In genomic region chr11:34112781-34113380, GRCm38 (mm10) we compare ENCODE assay signal across 8 mouse cellular contexts. TPM values are rescaled to one million over a fixed set of nuclear protein-coding genes. Genes with fewer than 3 reads are reported as not detected.
DNase-seq lines count a peak whose midpoint lies in the region; ATAC-seq and TF ChIP-seq lines count a peak whose summit lies in the region.

No protein-coding gene starts in this region.

- no peak overlapping the region for H3K4me3 ChIP-seq in stomach, embryonic 16.5 days (replicated peaks; ENCODE audit: low read length)
- no peak overlapping the region for H3K4me3 ChIP-seq in stomach, postnatal 0 days (ENCODE audit: low read depth, low read length)
- H3K4me3 ChIP-seq in forebrain, embryonic 14.5 days (ENCODE audit: low read depth, low read length): no peak overlapping the region

- ATAC-seq in stomach, embryonic 16.5 days (ENCODE audit: insufficient read depth, low FRiP score): peak; percentile 37; the same call in 1 of the 2 replicates
- ATAC-seq in stomach, postnatal 0 days (ENCODE audit: low FRiP score, low TSS enrichment): no peak
- ATAC-seq in forebrain, embryonic 14.5 days: peak; percentile 96
- ATAC-seq in erythroid progenitor cell, adult 5-6 weeks (replicated peaks; ENCODE audit: low FRiP score, poor library complexity, severe bottlenecking): no peak

- H3K27ac ChIP-seq in stomach, embryonic 16.5 days (ENCODE audit: low read length): no peak overlapping the region
- H3K27ac ChIP-seq in stomach, postnatal 0 days (replicated peaks): no peak overlapping the region
- no peak overlapping the region for H3K27ac ChIP-seq in forebrain, embryonic 14.5 days (ENCODE audit: low read depth, low read length)

- no peak overlapping the region for H3K9ac ChIP-seq in stomach, embryonic 16.5 days (ENCODE audit: low read length)
- H3K9ac ChIP-seq in stomach, postnatal 0 days (ENCODE audit: low read length): no peak overlapping the region
- no peak overlapping the region for H3K9ac ChIP-seq in forebrain, embryonic 14.5 days (ENCODE audit: low read length)

- no peak for TF ChIP-seq EP300 in stomach, postnatal 0 days (optimal IDR thresholded peaks at IDR 0.05)

- H3K4me2 ChIP-seq in stomach, embryonic 16.5 days (ENCODE audit: low read depth, low read length): no peak overlapping the region
- no peak overlapping the region for H3K4me2 ChIP-seq in stomach, postnatal 0 days (replicated peaks; ENCODE audit: low read depth)
- H3K4me2 ChIP-seq in forebrain, embryonic 14.5 days (ENCODE audit: low read length): no peak overlapping the region

- no peak for DNase-seq in stomach, postnatal 0 days (ENCODE audit: low spot score)
- peak; percentile 92 for DNase-seq in forebrain, embryonic 14.5 days (ENCODE audit: low spot score)
- DNase-seq in left cerebral cortex, adult 9 months (ENCODE audit: low spot score in 2 of 2): peak; percentile 49 to 53
- peak; percentile 23 for DNase-seq in telencephalon, adult 2 months (ENCODE audit: low read depth, low spot score)
- no peak for DNase-seq in thymus, postnatal 0 days (ENCODE audit: low spot score)
- DNase-seq in urinary bladder, adult 2 months (ENCODE audit: low spot score): no peak

- no peaks in the 10 kb centered on the region for H3K27me3 ChIP-seq in stomach, embryonic 16.5 days (ENCODE audit: control insufficient read depth, insufficient read depth, low read length)
- no peaks in the 10 kb centered on the region for H3K27me3 ChIP-seq in stomach, postnatal 0 days (ENCODE audit: control insufficient read depth, insufficient read depth, low read length)
- no peaks in the 10 kb centered on the region for H3K27me3 ChIP-seq in forebrain, embryonic 14.5 days (replicated peaks; ENCODE audit: control insufficient read depth, insufficient read depth, low read length)

- no peaks in the 10 kb centered on the region for H3K36me3 ChIP-seq in stomach, embryonic 16.5 days (ENCODE audit: control insufficient read depth, insufficient read depth, low read length)
- H3K36me3 ChIP-seq in stomach, postnatal 0 days (ENCODE audit: control insufficient read depth, insufficient read depth, low read length): no peaks in the 10 kb centered on the region
- no peaks in the 10 kb centered on the region for H3K36me3 ChIP-seq in forebrain, embryonic 14.5 days (ENCODE audit: control insufficient read depth, insufficient read depth, low read length)

- TF ChIP-seq CTCF in stomach, postnatal 0 days (IDR thresholded peaks at IDR 0.05; ENCODE audit: low read depth): no peak

- no peaks in the 10 kb centered on the region for H3K4me1 ChIP-seq in stomach, embryonic 16.5 days (ENCODE audit: control insufficient read depth, insufficient read depth, low read length)
- H3K4me1 ChIP-seq in stomach, postnatal 0 days (replicated peaks; ENCODE audit: control insufficient read depth, insufficient read depth): no peaks in the 10 kb centered on the region
- H3K4me1 ChIP-seq in forebrain, embryonic 14.5 days (ENCODE audit: control insufficient read depth, insufficient read depth, low read length): peaks cover 6% of the 10 kb centered on the region; the same call in 1 of the 2 replicates

- H3K9me3 ChIP-seq in stomach, embryonic 16.5 days (replicated peaks; ENCODE audit: control insufficient read depth, low read length): no peaks in the 10 kb centered on the region
- H3K9me3 ChIP-seq in stomach, postnatal 0 days (ENCODE audit: control insufficient read depth, low read length): no peaks in the 10 kb centered on the region
- H3K9me3 ChIP-seq in forebrain, embryonic 14.5 days (replicated peaks; ENCODE audit: control insufficient read depth, low read length): no peaks in the 10 kb centered on the region

- 52% methylated on average over 4 of the region's 4 CpGs for WGBS in stomach, embryonic 16.5 days
- 48% methylated on average over 4 of the region's 4 CpGs for WGBS in stomach, postnatal 0 days
- WGBS in forebrain, embryonic 14.5 days: 5% methylated on average over 4 of the region's 4 CpGs

RNA-seq across cellular contexts. Expression of gene 4930469K13Rik, which starts 14.5 kb away (rescaled TPM):
- not detected in 2 replicates for polyA plus RNA-seq in stomach, embryonic 16.5 days (2015; fragmentation: Nextera tagmentation; extraction: Ambion mirVana)
- not detected in 2 replicates for polyA plus RNA-seq in stomach, postnatal 0 days (2015; fragmentation: Nextera tagmentation; extraction: Ambion mirVana)
- polyA plus RNA-seq in forebrain, embryonic 14.5 days (2014; fragmentation: Nextera tagmentation; extraction: Ambion mirVana): not detected in 2 replicates
- not detected in 2 replicates for total RNA-seq in erythroid progenitor cell, adult 5-6 weeks (2015; ENCODE audit: low replicate concordance)
- not detected in 2 replicates for total RNA-seq in erythroid progenitor cell, adult 5-6 weeks (2017; ENCODE audit: low replicate concordance)
- 0.35 and 1.0 TPM in 2 replicates for polyA plus RNA-seq in thymus, postnatal 0 days (2015; fragmentation: Nextera tagmentation; extraction: Ambion mirVana)
- not detected in 2 replicates for polyA plus RNA-seq in urinary bladder, adult 2 months (2012; rRNA removed)

Comparison
In these comparisons a context has a peak if more than half of its experiments do, and no peak if none do; other contexts are left out.
1. ATAC-seq: peak in stomach, embryonic 16.5 days (single experiment) and forebrain, embryonic 14.5 days (single experiment); none in stomach, postnatal 0 days (single experiment) and erythroid progenitor cell, adult 5-6 weeks (single experiment).
2. DNase-seq: peak in forebrain, embryonic 14.5 days (single experiment), left cerebral cortex, adult 9 months (2 of 2) and telencephalon, adult 2 months (single experiment); none in stomach, postnatal 0 days (single experiment), thymus, postnatal 0 days (single experiment) and urinary bladder, adult 2 months (single experiment).